Mouse (Mus musculus) Patski (cell line): ENCODE data around the gene Carnmt1. TPM values are rescaled to one million over a fixed set of nuclear protein-coding genes. Genes with fewer than 3 reads are reported as not detected.
A peak's percentile ranks its signal among the peaks of the same experiment; 100 is the strongest.

Experiments used
- ATAC-seq: fragments of 100-300 bp; one replicate; pipeline ENCODE4 v1.8.0; 2021
- CTCF ChIA-PET: fragments of 350-600 bp; sonication (Branson Sonifier 250); formaldehyde crosslinking; loops from one replicate; lab custom pipeline; 2022; ENCODE audit warnings: inconsistent platforms; lab: Charles Lee
- POLR2A ChIA-PET: fragments of 350-600 bp; sonication (Branson Sonifier 250); formaldehyde crosslinking; loops from one replicate; lab custom pipeline; 2022; ENCODE audit warnings: antibody characterized with exemption, inconsistent platforms; lab: Charles Lee
- DNase-seq: peaks from one replicate; pipeline ENCODE4 v3.0.0-alpha.2; 2011; ENCODE audit warnings: low read depth, low spot score
- H3K27me3 ChIP-seq: fragments of 371-371 bp; one replicate; pipeline ENCODE4 v1.5.1; 2021
- CTCF ChIP-seq: fragments of 100-300 bp; IDR thresholded peaks from one replicate; pipeline ENCODE4 v1.5.1; 2021
- in situ Hi-C: fragments of 300-500 bp; cut with MboI; formaldehyde crosslinking; loops from 3 replicates; pipeline ENCODE4 v1.11.1; 2018; ENCODE audit warnings: low pct_unique_long_range_greater_than_20kb, mixed read lengths
- polyA plus RNA-seq: library from polyadenylated mRNA; unstranded; gene quantifications from one replicate; pipeline ENCODE4 v1.2.3, GENCODE M21; 2021

Gene Carnmt1
- polyA plus RNA-seq, 1 experiment from 2014 or later = 17.5 TPM

DNA sequence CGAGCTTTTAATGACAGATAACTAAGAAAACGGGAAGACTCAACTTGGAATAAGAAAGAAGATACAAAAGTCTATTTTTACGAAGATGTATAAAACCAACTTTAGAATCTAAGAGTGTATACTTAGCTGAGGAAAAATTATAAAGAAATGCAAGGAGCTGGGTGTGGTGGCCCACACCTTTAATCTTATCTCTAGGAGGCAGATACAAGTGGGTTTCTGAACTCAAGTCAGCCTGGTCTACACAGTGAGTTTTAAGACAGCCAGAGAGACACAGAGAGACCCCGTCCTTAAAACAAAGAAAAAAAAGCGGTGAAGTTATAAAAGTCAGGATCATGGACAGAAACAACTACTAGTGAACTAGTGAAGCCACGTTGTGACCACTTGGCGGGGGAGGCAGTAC lies 68.6 kb downstream of the Carnmt1 start:
- ATAC-seq = no peak
- in situ Hi-C loops = no loop called here
- H3K27me3 ChIP-seq = no peaks in the 10 kb centered on the region
- no peak for DNase-seq
- ChIA-PET CTCF (no interaction called here), POLR2A (interaction anchor here (0.6 kb wide), 1 partner anchor 1307 kb away, joined by 3 read pairs; no protein-coding TSS in a partner anchor)
- no peak for TF ChIP-seq CTCF

- ChIA-PET POLR2A (no interaction called here), CTCF (interaction anchor here (1.2 to 1.4 kb wide), 2 partner anchors 10 to 18 kb away, joined by 3 read pairs; no protein-coding TSS in a partner anchor)
- in situ Hi-C loops = no loop called here
- no peak for TF ChIP-seq CTCF
- DNase-seq (no peak), ATAC-seq (no peak)
- H3K27me3 ChIP-seq = no peaks in the 10 kb centered on the region
These were observed 73.4 kb downstream of the Carnmt1 start for GRCm38 (mm10) chr19:18743946-18744345.

DNA sequence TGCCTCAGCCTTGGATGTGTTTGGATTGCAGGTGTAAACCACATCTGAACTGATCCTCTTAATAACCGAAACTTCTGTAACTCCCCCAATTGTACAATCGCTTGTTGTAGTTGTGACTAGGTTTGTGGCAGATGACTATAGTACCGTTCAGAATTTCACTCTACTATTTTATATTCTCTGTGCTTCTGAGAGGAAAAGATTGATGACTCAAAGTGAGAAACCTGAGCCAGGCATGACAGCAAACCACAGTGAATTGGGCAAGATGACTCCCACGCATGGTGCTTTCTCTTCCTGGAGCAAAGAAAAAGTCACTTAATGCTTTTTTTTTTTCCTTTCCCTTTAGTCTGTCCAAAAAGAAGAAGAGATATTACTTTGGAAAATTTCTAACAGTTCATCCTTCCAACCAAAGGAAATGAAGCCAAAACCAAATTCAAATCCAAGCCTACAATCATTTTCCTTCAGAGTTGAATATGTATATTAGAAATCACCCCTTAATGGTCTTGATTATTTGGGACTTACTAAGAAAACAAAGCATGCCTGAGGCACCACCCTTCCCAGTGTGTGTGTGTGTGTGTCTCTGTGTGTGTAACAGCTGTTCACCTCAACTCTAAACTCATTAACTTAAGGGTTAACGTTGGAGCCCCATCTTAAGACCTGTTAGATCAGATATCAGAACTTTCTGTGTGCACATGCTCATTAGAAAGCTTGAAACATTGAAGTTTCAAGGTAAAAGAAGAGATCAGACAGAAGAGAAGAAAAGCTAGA lies 76.2 kb downstream of the Carnmt1 start:
- in situ Hi-C loops = no loop called here
- ChIA-PET CTCF (no interaction called here), POLR2A (no interaction called here)
- DNase-seq = no peak
- peak; percentile 67 for ATAC-seq
- H3K27me3 ChIP-seq = no peaks in the 10 kb centered on the region
- no peak for TF ChIP-seq CTCF

DNA sequence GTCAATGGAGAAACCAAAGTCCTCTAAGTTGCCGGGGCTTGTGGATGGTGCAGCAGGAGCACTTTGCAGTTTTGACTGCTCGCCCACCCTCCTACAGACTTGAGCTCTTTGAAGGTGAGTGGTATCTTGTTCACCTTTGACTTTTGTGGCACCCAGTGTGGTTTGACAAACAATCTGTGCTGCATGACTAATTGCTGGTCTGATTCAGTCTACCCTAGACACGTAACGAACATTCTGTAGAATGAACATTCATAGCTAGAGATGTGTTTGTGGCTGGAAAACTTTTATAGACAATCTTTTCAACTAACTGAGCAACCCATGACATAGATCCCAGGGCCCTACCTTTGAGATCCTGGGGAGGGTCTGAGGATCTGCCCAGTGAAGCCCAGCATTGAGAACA lies 76.8 kb downstream of the Carnmt1 start:
- POLR2A ChIA-PET = interaction anchor here (0.5 kb wide), 1 partner anchor 35 kb away, joined by 8 read pairs; no protein-coding TSS in a partner anchor

GRCm38 (mm10) chr19:18749598-18750339 lies 79.2 kb downstream of the Carnmt1 start, which contains the start of gene Trpm6:
Trpm6 (plus strand) TSS chr19:18749983.
- H3K27me3 ChIP-seq = no peaks in the 10 kb centered on the region
- in situ Hi-C loops = no loop called here
- TF ChIP-seq CTCF = no peak
- ChIA-PET POLR2A (no interaction called here), CTCF (interaction anchor here (0.7 kb wide), 1 partner anchor 42 kb away, joined by 3 read pairs; no protein-coding TSS in a partner anchor)
- no peak for DNase-seq
- ATAC-seq = no peak

More for the DNA sequence above, 76.8 kb downstream of the Carnmt1 start:
- ATAC-seq (no peak), DNase-seq (no peak)
- no peak for TF ChIP-seq CTCF
- in situ Hi-C loops = no loop called here
- CTCF ChIA-PET = no interaction called here
- no peaks in the 10 kb centered on the region for H3K27me3 ChIP-seq

Other genes with a start within 250 kb of the Carnmt1 start
- 101 TPM for gene Ostf1, start 38.9 kb upstream of the Carnmt1 start, polyA plus RNA-seq
- gene Nmrk1, start 38.8 kb upstream of the Carnmt1 start, polyA plus RNA-seq = 12.4 TPM
- gene D030056L22Rik, start 42.4 kb downstream of the Carnmt1 start, polyA plus RNA-seq = 51.9 TPM
- 0.67 TPM for gene Trpm6, start 79.2 kb downstream of the Carnmt1 start, polyA plus RNA-seq